Mouse (Mus musculus) CH12.LX (cell line): ENCODE results near the gene Txndc11. TPM values are rescaled to one million over a fixed set of nuclear protein-coding genes. Genes with fewer than 3 reads are reported as not detected.

ENCODE experiments used
- DNase-seq: peaks from one replicate; pipeline ENCODE4 v3.0.0-alpha.2; 2013; ENCODE audit errors: extremely low read depth
- H3K27ac ChIP-seq: 2 replicates; pipeline ENCODE4 v1.5.1; 2012; ENCODE audit warnings: low read depth, mild to moderate bottlenecking, control low read depth, moderate library complexity; ENCODE audit not compliant: insufficient read depth
- H3K27me3 ChIP-seq: replicated peaks from 2 replicates; pipeline ENCODE3; 2012; ENCODE audit warnings: inconsistent platforms
- H3K36me3 ChIP-seq, 2 experiments: replicated peaks in 1 of 2; 2 replicates each; pipeline versions ENCODE3 to v1.6.1; 2012; ENCODE audit warnings: inconsistent platforms in 1 of 2, low read length in 1 of 2, mild to moderate bottlenecking in 1 of 2, mixed read lengths in 1 of 2, moderate library complexity in 1 of 2; ENCODE audit not compliant: control insufficient read depth in 1 of 2, insufficient read depth in 1 of 2
- H3K4me1 ChIP-seq, 2 experiments: 2 replicates each; pipeline ENCODE4 v1.6.1; 2012; ENCODE audit warnings: inconsistent platforms in 1 of 2, moderate library complexity in 1 of 2; ENCODE audit not compliant: insufficient read depth in 2 of 2, control insufficient read depth in 1 of 2
- H3K4me2 ChIP-seq: 2 replicates; pipeline ENCODE4 v1.6.1; 2012; ENCODE audit warnings: low read depth, mild to moderate bottlenecking, control low read depth; ENCODE audit not compliant: poor library complexity, insufficient read depth, severe bottlenecking
- H3K4me3 ChIP-seq, 3 experiments: fragments of 150-350 bp in 1 of 3; sonication (generic) in 1 of 3; replicated peaks in 1 of 3; 2 replicates each; pipeline versions ENCODE3 to v1.5.1; 2011 to 2012; ENCODE audit warnings: low read depth in 2 of 3, low read length in 2 of 3, mild to moderate bottlenecking in 2 of 3, moderate library complexity in 2 of 3, control low read depth in 1 of 3, improper control_type of control experiment in 1 of 3, inconsistent platforms in 1 of 3, mixed read lengths in 1 of 3; ENCODE audit not compliant: poor library complexity in 1 of 3
- H3K79me2 ChIP-seq: replicated peaks from 2 replicates; pipeline ENCODE4 v1.6.1; 2012; ENCODE audit warnings: mild to moderate bottlenecking, moderate library complexity; ENCODE audit not compliant: control insufficient read depth, poor library complexity, insufficient read depth, severe bottlenecking; ENCODE audit errors: extremely low read depth
- H3K9ac ChIP-seq: 2 replicates; pipeline ENCODE4 v1.6.1; 2012; ENCODE audit warnings: low read depth, mild to moderate bottlenecking, control low read depth, moderate library complexity; ENCODE audit not compliant: insufficient read depth
- H3K9me3 ChIP-seq: replicated peaks from 2 replicates; pipeline ENCODE3; 2012; ENCODE audit warnings: low read length, inconsistent platforms, mixed read lengths
- CHD1 ChIP-seq: IDR thresholded peaks from 2 replicates; pipeline ENCODE4 v1.6.1; 2012; ENCODE audit warnings: low read depth, low read length, improper control_type of control experiment, inconsistent platforms
- CHD2 ChIP-seq: IDR thresholded peaks from 2 replicates; pipeline ENCODE4 v1.6.1; 2011; ENCODE audit warnings: low read length, improper control_type of control experiment
- CTCF ChIP-seq, 2 experiments: IDR thresholded peaks in 1 of 2; conservative IDR thresholded peaks in 1 of 2; 2 replicates each; pipeline ENCODE4 v1.5.1; 2011 to 2012; ENCODE audit warnings: low read depth in 2 of 2, low read length in 2 of 2, improper control_type of control experiment in 1 of 2, inconsistent platforms in 1 of 2, mild to moderate bottlenecking in 1 of 2, moderate library complexity in 1 of 2
- ELF1 ChIP-seq: IDR thresholded peaks from 2 replicates; pipeline ENCODE4 v1.6.1; 2014; ENCODE audit warnings: low read depth, mild to moderate bottlenecking, inconsistent platforms, low read length, improper control_type of control experiment
- EP300 ChIP-seq: IDR thresholded peaks from 2 replicates; pipeline ENCODE4 v1.6.1; 2011; ENCODE audit warnings: low read length, improper control_type of control experiment
- ETS1 ChIP-seq: conservative IDR thresholded peaks from 2 replicates; pipeline ENCODE4 v1.6.1; 2012; ENCODE audit warnings: low read depth, mild to moderate bottlenecking, inconsistent platforms, low read length, improper control_type of control experiment, moderate library complexity
- HCFC1 ChIP-seq: IDR thresholded peaks from 2 replicates; pipeline ENCODE4 v1.6.1; 2012; ENCODE audit warnings: low read depth, mild to moderate bottlenecking, inconsistent platforms, low read length, improper control_type of control experiment
- IRF4 ChIP-seq: IDR thresholded peaks from 2 replicates; pipeline ENCODE4 v1.6.1; 2014; ENCODE audit warnings: low read depth, mild to moderate bottlenecking, inconsistent platforms, low read length, improper control_type of control experiment
- JUN ChIP-seq: IDR thresholded peaks from 2 replicates; pipeline ENCODE4 v1.6.1; 2011; ENCODE audit warnings: low read depth, mild to moderate bottlenecking, low read length, improper control_type of control experiment, moderate library complexity; ENCODE audit not compliant: insufficient read depth
- JUND ChIP-seq: conservative IDR thresholded peaks from 2 replicates; pipeline ENCODE4 v1.6.1; 2011; ENCODE audit warnings: low read depth, low read length, improper control_type of control experiment
- KAT2A ChIP-seq: IDR thresholded peaks from 2 replicates; pipeline ENCODE4 v1.6.1; 2012; ENCODE audit warnings: low read length, improper control_type of control experiment, inconsistent platforms; ENCODE audit not compliant: insufficient replicate concordance
- MAFK ChIP-seq: IDR thresholded peaks from 2 replicates; pipeline ENCODE4 v1.6.1; 2011; ENCODE audit warnings: low read length, improper control_type of control experiment; ENCODE audit not compliant: insufficient replicate concordance
- MAZ ChIP-seq: IDR thresholded peaks from 2 replicates; pipeline ENCODE4 v1.6.1; 2012; ENCODE audit warnings: low read depth, mild to moderate bottlenecking, inconsistent platforms, low read length, improper control_type of control experiment, moderate library complexity
- MEF2A ChIP-seq: IDR thresholded peaks from 2 replicates; pipeline ENCODE4 v1.6.1; 2014; ENCODE audit warnings: low read depth, mild to moderate bottlenecking, inconsistent platforms, low read length, improper control_type of control experiment, borderline replicate concordance
- MXI1 ChIP-seq: IDR thresholded peaks from 2 replicates; pipeline ENCODE4 v1.6.1; 2011; ENCODE audit warnings: mild to moderate bottlenecking, low read depth, low read length, improper control_type of control experiment
- MYC ChIP-seq: IDR thresholded peaks from 2 replicates; pipeline ENCODE4 v1.6.1; 2011; ENCODE audit warnings: low read depth, mild to moderate bottlenecking, improper control_type of control experiment, low read length
- NELFE ChIP-seq: IDR thresholded peaks from 2 replicates; pipeline ENCODE4 v1.6.1; 2011; ENCODE audit warnings: low read depth, low read length, improper control_type of control experiment
- PAX5 ChIP-seq: IDR thresholded peaks from 2 replicates; pipeline ENCODE4 v1.6.1; 2012; ENCODE audit warnings: low read length, inconsistent platforms, mixed read lengths
- POLR2A ChIP-seq: IDR thresholded peaks from 2 replicates; pipeline ENCODE4 v1.6.1; 2011; ENCODE audit warnings: low read depth, mild to moderate bottlenecking, improper control_type of control experiment, low read length
- POLR2AphosphoS2 ChIP-seq: IDR thresholded peaks from 2 replicates; pipeline ENCODE4 v1.6.1; 2011; ENCODE audit warnings: low read depth, low read length, improper control_type of control experiment
- RAD21 ChIP-seq: IDR thresholded peaks from 2 replicates; pipeline ENCODE4 v1.6.1; 2011; ENCODE audit warnings: low read depth, mild to moderate bottlenecking, low read length, improper control_type of control experiment, moderate library complexity
- RCOR1 ChIP-seq: conservative IDR thresholded peaks from 2 replicates; pipeline ENCODE4 v1.6.1; 2012; ENCODE audit warnings: low read depth, mild to moderate bottlenecking, inconsistent platforms, low read length, improper control_type of control experiment
- SIN3A ChIP-seq: IDR thresholded peaks from 2 replicates; pipeline ENCODE4 v1.6.1; 2012; ENCODE audit warnings: low read length, improper control_type of control experiment, inconsistent platforms
- SMC3 ChIP-seq: IDR thresholded peaks from 2 replicates; pipeline ENCODE4 v1.6.1; 2011; ENCODE audit warnings: low read depth, low read length, improper control_type of control experiment
- TBP ChIP-seq: conservative IDR thresholded peaks from 2 replicates; pipeline ENCODE4 v1.6.1; 2011; ENCODE audit warnings: low read depth, low read length, improper control_type of control experiment
- TCF12 ChIP-seq: IDR thresholded peaks from 2 replicates; pipeline ENCODE4 v1.6.1; 2014; ENCODE audit warnings: low read depth, mild to moderate bottlenecking, inconsistent platforms, low read length, improper control_type of control experiment
- USF1 ChIP-seq: IDR thresholded peaks from 2 replicates; pipeline ENCODE4 v1.6.1; 2014; ENCODE audit warnings: low read depth, mild to moderate bottlenecking, inconsistent platforms, low read length, improper control_type of control experiment
- USF2 ChIP-seq: conservative IDR thresholded peaks from 2 replicates; pipeline ENCODE4 v1.6.1; 2011; ENCODE audit warnings: low read depth, low read length, improper control_type of control experiment
- ZC3H11A ChIP-seq: IDR thresholded peaks from 2 replicates; pipeline ENCODE4 v1.6.1; 2012; ENCODE audit warnings: low read depth, mild to moderate bottlenecking, inconsistent platforms, low read length, improper control_type of control experiment
- ZKSCAN1 ChIP-seq: IDR thresholded peaks from 2 replicates; pipeline ENCODE4 v1.6.1; 2012; ENCODE audit warnings: low read depth, inconsistent platforms, low read length, improper control_type of control experiment, borderline replicate concordance
- ZNF384 ChIP-seq: IDR thresholded peaks from 2 replicates; pipeline ENCODE4 v1.6.1; 2012; ENCODE audit warnings: low read depth, low read length, improper control_type of control experiment, inconsistent platforms
- dilution Hi-C: fragments of 300-500 bp; cut with MboI; formaldehyde crosslinking; loops from 2 replicates; pipeline ENCODE4 v1.14.3; 2020; ENCODE audit warnings: low sequenced_read_pairs; ENCODE audit not compliant: extremely low pct_unique_long_range_greater_than_20kb, extremely low pct_ligation_motif_present
- in situ Hi-C: fragments of 300-500 bp; cut with MboI; formaldehyde crosslinking; loops from 3 replicates; pipeline ENCODE4 v1.14.3; 2019; ENCODE audit warnings: low sequenced_read_pairs, low pct_ligation_motif_present, low pct_unique_long_range_greater_than_20kb, mixed read lengths
- polyA plus RNA-seq: library from polyadenylated mRNA; unstranded; fragments of >175 nt; gene quantifications from 2 replicates; pipeline ENCODE4 v1.2.1, GENCODE M21; 2012; ENCODE audit warnings: low read depth; ENCODE audit not compliant: insufficient read length
- total RNA-seq, 2 experiments: library from RNA; depleted of rRNA; stranded (reverse); fragments of 300-350 nt in 1 of 2; fragments of >200 nt in 1 of 2; gene quantifications; 2 replicates each; pipeline ENCODE4 v1.2.3; 2012 to 2014

Gene Txndc11
- total and polyA plus RNA-seq, 3 experiments: 40.6 to 63.2 (median 51.3) TPM

DNA sequence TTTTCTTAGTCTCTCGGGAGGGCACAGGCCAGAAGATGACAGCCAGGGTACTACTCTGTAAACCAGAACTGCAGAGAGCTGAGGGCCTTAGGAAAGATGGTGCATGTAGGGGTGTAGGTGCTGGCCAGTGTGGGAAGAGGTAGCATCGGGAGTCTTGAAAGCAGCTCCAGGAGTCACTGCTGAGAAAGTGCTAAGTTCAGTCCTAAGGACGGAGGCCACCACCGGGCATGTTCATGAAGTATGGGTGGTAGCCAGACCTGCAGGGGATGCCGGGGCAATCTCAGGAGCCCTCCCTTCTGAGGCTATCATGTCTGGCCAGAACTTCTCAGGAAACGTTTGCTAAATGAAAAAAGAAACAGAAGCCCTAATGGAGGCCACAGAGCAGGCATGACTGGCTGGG, 65.2 kb downstream of the Txndc11 start:
- H3K9ac ChIP-seq: peak overlapping the region; percentile 4; the same call in 1 of the 2 replicates

DNA sequence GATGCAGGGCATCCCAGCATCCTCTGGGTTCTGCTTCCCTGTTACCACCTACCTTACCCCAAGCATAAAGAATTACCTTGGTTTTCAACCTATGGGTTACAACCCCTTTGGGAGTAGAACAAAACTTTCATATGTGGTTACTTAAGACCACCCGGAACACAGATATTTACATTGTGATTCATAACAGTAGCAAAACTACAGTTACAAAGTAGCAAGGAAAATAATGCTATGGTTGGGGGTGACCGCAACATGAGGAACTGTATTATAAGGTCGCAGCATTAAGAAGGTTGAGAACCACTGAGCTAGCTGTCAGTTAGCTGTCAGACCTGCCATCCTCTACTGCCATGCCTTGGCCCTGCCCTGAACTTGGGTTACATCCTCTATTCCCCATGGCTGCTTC, 65.8 kb downstream of the Txndc11 start:
- dilution Hi-C loops (no loop called here), in situ Hi-C loops (loop anchor here (5.0 kb wide), 1 partner anchor 34 kb away; no protein-coding TSS in a partner anchor)
- H3K4me3 ChIP-seq: peak overlapping the region in 2 of 3 experiments; percentile 54 to 70
- H3K27me3 ChIP-seq: no peaks in the 10 kb centered on the region
- peaks cover 9% of the 10 kb centered on the region for H3K79me2 ChIP-seq
- peaks cover 17 to 35% of the 10 kb centered on the region in 2 experiments for H3K36me3 ChIP-seq
- H3K9ac ChIP-seq: peak overlapping the region; percentile 4; the same call in 1 of the 2 replicates
- peak overlapping the region; percentile 45 for H3K4me2 ChIP-seq
- H3K27ac ChIP-seq: peak overlapping the region; percentile 59
- DNase-seq: peak; percentile 75
- H3K4me1 ChIP-seq: peaks cover 42 to 84% of the 10 kb centered on the region in 2 experiments
- no peaks in the 10 kb centered on the region for H3K9me3 ChIP-seq
- TF ChIP-seq NELFE (no peak), EP300 (peak; percentile 84), TBP (no peak), PAX5 (no peak), KAT2A (no peak), ZC3H11A (no peak), USF2 (no peak), MEF2A (peak; percentile 49; the same call in 1 of the 2 replicates), POLR2AphosphoS2 (no peak), SIN3A (peak; percentile 80; the same call in 1 of the 2 replicates), POLR2A (no peak; the same call in 1 of the 2 replicates), ELF1 (0 out of 2 replicates have a peak, but pooled peaks have one; percentile 19), MAFK (peak; percentile 85), CTCF (conservative IDR thresholded peaks at IDR 0.05 in 1 of 2, IDR thresholded peaks at IDR 0.05 in 1 of 2; ENCODE audit: low read depth in 2 of 2, low read length in 2 of 2) (no peak), USF1 (no peak), IRF4 (peak; percentile 89), ETS1 (peak; percentile 77), CHD1 (no peak), CHD2 (peak; percentile 22; the same call in 1 of the 2 replicates), TCF12 (0 out of 2 replicates have a peak, but pooled peaks have one; percentile 19), ZNF384 (no peak), RAD21 (no peak), JUN (peak; percentile 53; the same call in 1 of the 2 replicates), MAZ (no peak; the same call in 1 of the 2 replicates), SMC3 (no peak), MXI1 (no peak; the same call in 1 of the 2 replicates), MYC (0 out of 2 replicates have a peak, but pooled peaks have one; percentile 37), ZKSCAN1 (no peak), RCOR1 (peak; percentile 39; the same call in 1 of the 2 replicates)

More for the DNA sequence above, 65.2 kb downstream of the Txndc11 start:
- H3K79me2 ChIP-seq: peaks cover 9% of the 10 kb centered on the region
- H3K36me3 ChIP-seq: peaks cover 23 to 41% of the 10 kb centered on the region in 2 experiments
- H3K4me2 ChIP-seq: peak overlapping the region; percentile 45
- no peaks in the 10 kb centered on the region for H3K9me3 ChIP-seq
- dilution Hi-C loops: no loop called here
- peaks cover 38 to 84% of the 10 kb centered on the region in 2 experiments for H3K4me1 ChIP-seq
- TF ChIP-seq HCFC1 (0 out of 2 replicates have a peak, but pooled peaks have one; percentile 4), KAT2A (no peak), JUND (no peak), USF1 (no peak), PAX5 (no peak), ELF1 (no peak), CHD2 (no peak), MYC (no peak), RCOR1 (no peak)
- DNase-seq: no peak
- no peaks in the 10 kb centered on the region for H3K27me3 ChIP-seq
- peak overlapping the region; percentile 2 to 70 (median 54) for H3K4me3 ChIP-seq
- peak overlapping the region; percentile 59 for H3K27ac ChIP-seq
- in situ Hi-C loops: loop anchor here (5.0 kb wide), 1 partner anchor 33 kb away; no protein-coding TSS in a partner anchor
